Mouse (Mus musculus) B cell, adult 67 days (primary cell): Measurements from ENCODE around the gene Snca. TPM values are rescaled to one million over a fixed set of nuclear protein-coding genes. Genes with fewer than 3 reads are reported as not detected.

Source experiments
- total RNA-seq, 2 experiments: library from RNA; stranded (reverse); gene quantifications; 4 replicates each; pipeline ENCODE4 v1.2.4; 2023

Gene Snca
- total RNA-seq: under 1 TPM in 1 of 2 experiments, not detected in 1; 0.46 TPM

GRCm38 (mm10) chr6:60829282-60829891, at the start of gene Snca:
Snca (minus strand) TSS chr6:60829855.

Other genes starting within 250 kb of the Snca start
- not detected for gene Mmrn1, start 95.1 kb upstream of the Snca start, total RNA-seq